Mouse (Mus musculus): ENCODE measurements around the gene Ptprs.

DNA sequence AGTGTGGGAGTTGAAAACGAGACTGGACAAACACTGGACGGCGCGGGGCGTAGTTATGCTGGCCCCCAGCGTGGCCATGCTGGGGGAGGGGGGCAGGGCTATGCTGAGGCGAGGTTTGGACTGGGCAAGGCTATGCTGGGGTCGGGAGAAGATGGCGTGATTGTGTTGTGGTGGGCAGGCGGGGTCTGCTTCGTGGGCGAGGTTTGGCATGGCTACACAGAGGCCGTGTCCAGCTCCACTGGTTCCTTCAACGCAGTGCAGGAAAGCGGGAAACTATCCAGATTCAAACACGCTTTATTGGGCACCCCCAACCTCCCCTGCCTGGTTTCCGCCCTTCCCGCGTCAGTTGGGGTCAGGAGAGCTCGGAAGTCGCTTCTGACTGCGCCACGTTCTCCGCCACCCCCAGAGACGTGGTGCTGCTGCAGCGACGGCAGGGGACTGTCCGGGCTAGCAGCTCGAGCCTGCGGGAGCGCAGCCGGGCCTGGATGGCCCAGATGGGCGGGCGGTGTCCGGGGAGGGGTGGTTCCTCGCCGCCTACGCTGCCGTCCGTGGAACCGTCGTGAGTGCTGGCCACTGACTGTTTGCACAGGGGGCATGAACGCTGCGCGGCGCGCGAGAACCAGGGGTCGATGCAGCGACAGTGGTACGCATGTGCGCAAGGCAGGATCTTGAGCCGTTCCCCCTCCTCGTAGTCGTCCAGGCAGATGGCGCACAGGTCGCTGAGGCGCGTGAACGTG is 34.9 kb upstream of the Ptprs start:
- no peak for TF ChIP-seq CTCF (conservative IDR thresholded peaks at IDR 0.05; ENCODE audit: low read length)
- TF ChIP-seq NANOG (IDR thresholded peaks at IDR 0.05; ENCODE audit: borderline replicate concordance, low read length): no peak
